Mouse (Mus musculus) G1E-ER4 (cell line): ENCODE data around the gene 1700129C05Rik. TPM values are rescaled to one million over a fixed set of nuclear protein-coding genes. Genes with fewer than 3 reads are reported as not detected.

Experiments
- GATA1 ChIP-seq: IDR thresholded peaks from one replicate; pipeline ENCODE4 v1.8.0; 2012; ENCODE audit warnings: low read length, inconsistent platforms
- polyA plus RNA-seq: library from polyadenylated mRNA; stranded (reverse); fragments of >175 nt; gene quantifications from 2 replicates; pipeline ENCODE4 v1.2.3, GENCODE M21; 2012

1700129C05Rik gene
- not detected in 2 replicates for polyA plus RNA-seq

DNA sequence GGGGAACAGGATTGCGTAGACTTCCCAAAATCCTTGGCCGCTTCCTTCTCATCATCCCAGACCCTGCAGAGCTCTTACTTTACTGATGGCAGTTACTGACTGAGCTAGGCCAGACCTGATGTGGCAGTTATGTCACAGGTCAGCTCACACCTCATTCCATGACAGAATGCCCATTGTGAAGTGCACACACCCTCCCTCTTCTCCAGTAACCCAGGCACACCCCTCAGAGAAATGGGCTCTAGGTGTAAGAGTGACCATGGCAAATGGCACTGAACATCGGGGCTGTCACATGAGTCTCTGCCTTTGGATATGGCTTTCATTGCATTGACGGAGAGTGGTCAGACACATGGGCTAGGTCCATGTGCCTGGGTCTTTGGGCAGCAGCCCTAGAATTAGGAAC, at the start of gene 1700129C05Rik:
TSS of gene 1700129C05Rik (minus strand) at position 101 of the 400 bp plus-strand sequence.
- TF ChIP-seq GATA1, result no peak

DNA sequence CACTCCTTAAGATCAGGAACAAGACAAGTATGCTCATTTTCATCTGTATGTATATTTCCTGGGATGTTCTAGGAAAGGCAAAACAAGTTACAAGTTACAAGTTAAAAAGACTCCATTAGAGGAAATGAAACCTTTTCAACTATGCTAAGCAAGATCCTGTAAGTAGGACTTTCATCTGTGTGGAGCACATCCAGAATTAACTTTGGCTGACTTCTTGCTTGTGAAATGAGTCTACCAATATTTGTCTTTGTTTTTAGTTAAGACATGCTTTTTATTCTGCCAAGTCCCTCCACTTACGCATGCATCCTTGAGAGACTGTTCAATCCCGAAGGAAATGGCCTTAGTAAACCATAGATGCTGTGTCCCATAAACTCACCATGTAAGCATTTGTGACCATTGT, 43.4 kb upstream of the 1700129C05Rik start:
- TF ChIP-seq GATA1, result no peak

DNA sequence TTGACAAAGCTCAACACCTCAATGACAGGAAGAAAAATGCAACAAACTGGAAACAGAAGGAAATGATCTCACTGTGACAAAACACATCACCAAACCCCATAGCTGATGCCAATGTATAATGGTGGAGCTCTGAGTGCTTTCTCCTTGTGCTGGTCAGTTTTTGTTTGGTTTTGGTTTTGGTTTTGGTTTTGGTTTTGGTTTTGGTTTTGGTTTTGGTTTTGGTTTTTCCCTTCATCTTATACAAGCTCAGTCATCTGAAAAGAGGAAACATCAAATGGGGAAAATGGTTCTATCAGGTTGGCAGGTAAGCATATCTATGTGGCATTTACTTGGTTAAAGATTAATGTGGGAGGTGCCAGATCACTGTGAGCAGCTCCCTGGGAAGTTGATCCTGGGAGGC, 42.8 kb upstream of the 1700129C05Rik start:
- no peak for TF ChIP-seq GATA1

DNA sequence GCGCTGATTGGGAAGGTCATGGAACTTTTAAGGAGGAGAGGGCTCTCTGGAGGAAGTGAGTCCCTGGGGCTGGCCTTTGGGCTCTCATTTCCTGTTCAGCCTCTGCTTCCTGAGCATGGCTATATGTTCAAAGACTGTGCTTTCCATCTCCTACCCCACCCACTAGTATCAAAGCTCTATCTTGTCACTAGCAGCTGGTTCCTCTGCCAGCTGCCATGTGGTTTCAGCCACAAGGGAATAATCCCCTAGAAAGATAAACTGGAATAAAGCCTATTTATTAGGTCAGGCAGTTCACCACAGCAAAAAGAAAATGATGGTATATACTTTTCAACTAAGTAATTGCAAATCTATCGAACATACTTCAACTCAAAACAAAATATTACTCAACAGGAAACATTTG, 40.0 kb upstream of the 1700129C05Rik start:
- TF ChIP-seq GATA1, result no peak

DNA sequence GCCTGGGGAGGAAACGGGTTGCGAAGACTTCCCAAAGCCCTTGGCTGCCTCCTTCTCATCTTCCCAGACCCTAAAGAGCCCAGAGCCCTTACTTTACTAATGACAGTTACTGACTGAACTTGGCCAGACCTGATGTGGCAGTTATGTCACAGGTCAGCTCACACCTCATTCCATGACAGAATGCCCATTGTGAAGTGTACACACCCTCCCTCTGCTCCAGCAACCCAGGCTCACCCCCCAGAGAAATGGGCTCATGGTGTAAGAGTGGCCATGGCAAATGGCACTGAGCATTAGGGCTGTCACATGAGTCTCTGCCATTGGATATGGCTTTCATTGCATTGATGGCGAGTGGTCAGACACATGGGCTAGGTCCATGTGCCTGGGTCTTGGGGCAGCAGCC, 36.0 kb upstream of the 1700129C05Rik start, which contains the start of gene Gm5142:
TSS of gene Gm5142 (minus strand) at position 101 of the 400 bp plus-strand sequence.
- TF ChIP-seq GATA1, result no peak

DNA sequence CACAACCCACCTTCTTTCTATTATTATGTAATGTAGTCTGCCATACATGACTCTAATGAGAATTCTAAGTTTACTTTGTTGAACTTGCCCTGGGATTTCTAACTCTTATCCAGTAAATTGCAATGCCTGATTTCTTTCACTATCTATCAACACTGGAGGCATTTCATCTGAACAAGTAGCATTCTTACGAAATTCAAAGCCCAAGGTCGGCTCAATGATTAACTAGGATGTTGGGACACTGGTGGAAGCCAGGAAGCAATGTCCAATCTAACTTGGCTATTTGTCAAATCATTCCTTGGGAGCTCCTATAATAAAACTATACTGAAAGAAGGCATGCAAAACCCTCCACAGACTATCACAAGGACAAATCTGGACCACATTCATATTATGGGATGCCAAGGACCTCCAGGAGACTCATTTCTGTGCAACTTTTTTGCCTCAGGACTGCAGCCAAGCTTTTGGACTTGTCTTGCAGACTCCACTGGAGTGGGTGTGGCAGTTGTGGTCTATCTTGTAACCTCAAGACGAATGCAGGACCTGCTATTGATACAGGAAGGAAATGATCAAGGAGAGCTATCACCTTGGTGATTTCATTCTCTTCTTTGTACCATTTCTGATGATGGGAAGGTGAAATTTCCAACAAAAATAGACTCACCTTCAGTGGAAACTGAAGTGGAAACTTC, 14.5 kb upstream of the 1700129C05Rik start:
- TF ChIP-seq GATA1, result no peak

DNA sequence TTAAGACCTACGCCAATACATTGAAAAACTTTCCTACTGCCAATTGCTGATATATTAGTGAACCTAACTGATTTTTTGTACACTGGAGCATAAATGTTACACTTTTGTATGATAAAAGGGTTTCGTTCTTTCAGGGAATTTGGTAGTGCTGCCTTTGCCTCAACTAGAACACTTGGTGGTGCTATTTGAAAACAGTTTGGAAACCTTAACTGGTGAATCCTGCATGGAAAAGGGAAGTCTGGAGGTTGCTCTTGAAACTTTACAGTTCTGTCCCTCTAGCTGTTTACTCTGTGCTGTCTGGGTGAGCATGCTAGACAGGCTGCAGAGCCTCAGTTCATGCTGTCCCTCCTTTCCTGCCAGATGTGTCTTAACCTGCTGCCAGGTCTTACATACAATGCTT, 12.9 kb upstream of the 1700129C05Rik start:
- no peak for TF ChIP-seq GATA1

DNA sequence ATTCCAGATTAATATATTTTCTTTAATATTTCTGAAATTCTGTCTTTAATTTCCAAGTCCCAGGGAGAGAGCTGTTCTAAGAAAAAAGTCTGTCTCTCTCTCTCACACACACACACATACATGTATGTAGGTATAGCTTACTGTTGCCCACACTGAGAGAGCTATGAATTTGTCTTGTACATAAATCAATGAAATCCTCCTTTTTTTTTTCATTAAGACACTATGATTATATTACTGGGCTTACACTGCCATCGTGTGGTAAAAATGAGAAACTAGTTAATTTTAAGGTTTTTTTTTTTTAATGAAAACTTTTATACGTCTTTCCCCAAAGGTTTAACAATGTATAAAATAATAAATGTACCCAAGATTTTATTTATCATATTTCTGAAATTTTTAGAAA, 28.4 kb downstream of the 1700129C05Rik start:
- TF ChIP-seq GATA1, result no peak

DNA sequence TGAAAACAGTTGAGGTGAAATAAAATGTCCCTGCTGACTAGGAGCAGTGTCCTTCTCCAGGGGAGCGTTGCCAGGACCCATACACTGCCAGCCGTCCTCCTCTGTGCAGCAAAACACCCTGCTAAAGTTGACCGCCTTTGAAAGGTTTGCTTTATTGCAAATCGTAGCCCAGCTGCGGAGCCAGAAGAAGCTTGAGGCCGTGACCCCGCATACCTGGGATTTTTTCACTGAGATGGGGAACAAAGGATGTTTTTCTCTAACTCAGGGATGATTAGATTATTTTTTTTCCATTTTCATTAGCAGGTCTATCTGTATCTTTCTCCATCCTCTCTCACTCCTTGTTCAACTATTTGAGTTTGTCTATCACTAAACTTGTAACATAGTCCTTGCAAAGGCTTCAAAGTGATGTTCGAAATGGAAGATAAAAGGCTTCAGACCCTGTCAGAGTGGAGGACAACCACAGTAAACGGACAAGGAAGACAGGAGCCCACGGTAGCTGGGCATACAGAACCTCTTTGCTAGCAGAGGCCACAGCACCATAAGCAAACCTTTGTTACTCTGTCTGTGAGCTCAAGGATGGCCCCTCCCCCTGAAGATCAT, 38.6 kb downstream of the 1700129C05Rik start:
- no peak for TF ChIP-seq GATA1

DNA sequence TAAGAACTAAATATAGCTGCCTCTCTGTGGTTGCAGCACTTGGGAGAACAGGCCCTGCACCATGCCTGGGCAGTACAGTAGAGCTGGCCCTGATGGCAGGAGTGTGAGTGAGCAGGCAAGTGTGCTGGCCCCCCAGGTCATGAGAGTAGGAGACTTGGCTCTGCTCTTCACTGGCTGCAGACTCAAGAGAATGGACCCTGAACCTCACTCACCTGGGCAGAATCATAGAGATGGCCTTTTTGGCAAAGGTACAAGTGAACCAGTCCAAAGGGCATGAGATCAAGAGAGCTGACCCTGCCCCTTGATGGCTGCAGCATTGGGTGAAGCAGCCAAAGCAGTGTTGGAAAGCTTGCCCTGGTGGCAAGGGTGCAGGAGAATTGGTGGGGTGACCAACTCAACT, 49.1 kb downstream of the 1700129C05Rik start:
- TF ChIP-seq GATA1, result no peak

DNA sequence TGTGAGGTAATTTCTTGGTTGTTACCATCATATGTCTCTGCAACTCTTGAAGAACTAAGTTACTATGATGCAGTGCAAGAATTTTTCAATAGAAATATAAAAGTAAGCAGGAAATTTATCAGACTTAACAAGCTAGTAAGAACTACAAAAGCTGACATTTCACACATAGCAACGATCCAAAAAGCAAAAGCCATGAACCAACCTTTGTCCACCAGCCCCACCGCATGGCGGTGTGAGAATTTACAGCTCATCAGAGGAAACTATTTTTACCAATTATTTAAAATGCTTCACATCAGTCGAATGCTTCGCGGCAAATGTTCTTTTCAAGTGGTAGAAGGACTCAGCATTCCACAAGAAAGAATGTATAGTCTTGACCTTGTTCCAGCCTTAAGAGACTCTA, 58.3 kb downstream of the 1700129C05Rik start:
- no peak for TF ChIP-seq GATA1

Other genes starting within 250 kb of the 1700129C05Rik start
- not detected in 2 replicates for gene Gm5142, start 35.9 kb upstream of the 1700129C05Rik start, polyA plus RNA-seq
- gene Rcbtb1, start 58.3 kb upstream of the 1700129C05Rik start, polyA plus RNA-seq, result 2.0 and 2.1 TPM in 2 replicates
- gene Gm6904, start 117.3 kb upstream of the 1700129C05Rik start, polyA plus RNA-seq, result not detected in 2 replicates
- gene Phf11a, start 154.6 kb upstream of the 1700129C05Rik start, polyA plus RNA-seq, result not detected in 2 replicates
- not detected in 2 replicates for gene Phf11b, start 198.5 kb upstream of the 1700129C05Rik start, polyA plus RNA-seq
- not detected in 2 replicates for gene Phf11d, start 222.6 kb upstream of the 1700129C05Rik start, polyA plus RNA-seq